Mouse (Mus musculus) kidney, adult 18-20 months (tissue): ENCODE results near the gene Erbin.

Experiments used
- DNase-seq: peaks from one replicate; pipeline ENCODE4 v3.0.0; 2021

Gene Erbin

DNA sequence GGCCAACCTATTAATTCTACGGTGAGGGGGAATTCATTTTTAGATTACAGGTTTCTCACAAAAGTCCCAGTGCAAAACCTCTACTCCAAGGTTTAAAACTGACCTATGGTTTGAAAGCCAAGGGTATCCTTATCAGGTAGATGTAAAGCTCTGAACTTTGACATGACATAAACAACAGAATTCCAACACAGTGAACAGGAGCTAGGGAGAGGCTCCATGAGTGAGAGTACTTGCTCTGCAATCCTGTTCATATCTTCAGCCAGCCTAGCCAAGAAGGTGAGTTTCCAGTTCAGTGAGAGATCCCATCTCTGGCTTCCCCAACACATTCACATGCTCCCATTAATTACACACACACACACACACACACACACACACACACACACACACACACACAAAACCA, 9.7 kb downstream of the Erbin start:
- DNase-seq, result no peak

DNA sequence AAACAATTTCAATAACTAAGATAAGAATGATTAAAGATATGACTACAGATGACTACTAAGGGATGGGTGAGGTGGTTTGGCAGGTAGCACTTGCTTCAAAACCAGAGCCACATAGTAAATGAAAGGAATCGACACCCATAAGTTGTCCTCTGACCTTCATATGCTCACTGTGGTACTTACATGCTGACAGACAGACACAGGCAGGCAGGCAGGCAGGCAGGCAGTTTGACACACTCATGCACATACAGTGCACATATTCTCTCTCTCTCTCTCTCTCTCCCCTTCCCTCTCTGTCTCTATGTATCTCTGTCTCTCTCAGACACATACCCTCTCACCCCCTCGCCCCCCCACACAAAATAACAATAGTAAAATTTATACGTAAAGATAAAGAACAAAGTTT, 10.4 kb downstream of the Erbin start:
- no peak for DNase-seq

DNA sequence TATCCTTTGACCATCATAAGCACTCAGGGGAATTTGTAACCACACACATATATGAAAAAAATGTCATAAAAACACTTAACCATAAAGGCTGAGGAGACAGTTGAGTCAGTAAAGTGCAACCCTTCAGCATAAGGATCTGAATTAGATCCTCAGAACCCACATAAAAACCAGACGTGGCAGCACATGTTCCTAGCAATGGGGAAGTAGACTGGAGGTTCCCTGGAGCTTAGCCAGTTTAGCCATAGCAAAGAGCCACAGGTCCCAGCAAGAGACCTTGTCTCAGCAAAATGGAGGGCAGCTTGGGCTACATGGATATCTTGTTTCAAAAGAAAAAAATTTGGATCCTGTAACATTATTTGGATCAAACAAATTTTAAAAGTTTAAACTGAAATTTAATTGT, 20.3 kb downstream of the Erbin start:
- no peak for DNase-seq

DNA sequence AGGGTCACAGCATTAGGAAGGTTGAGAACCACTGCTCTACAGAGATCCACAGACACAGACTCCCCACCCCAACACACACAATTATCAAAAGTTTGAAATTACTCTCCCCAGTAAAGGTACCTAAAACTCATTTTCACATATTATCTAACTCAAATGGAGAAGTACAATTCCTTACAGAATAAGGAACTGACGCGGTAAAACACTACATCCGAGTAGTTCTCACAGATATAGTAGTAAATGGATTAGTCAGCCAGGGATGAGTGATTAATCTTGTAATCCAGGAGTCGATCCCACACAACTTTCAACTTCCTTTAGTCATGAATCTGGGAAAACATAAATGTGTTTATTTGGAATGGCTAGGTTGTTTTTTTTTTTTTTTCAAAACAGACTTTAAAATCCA, 22.7 kb downstream of the Erbin start:
- DNase-seq, result no peak

DNA sequence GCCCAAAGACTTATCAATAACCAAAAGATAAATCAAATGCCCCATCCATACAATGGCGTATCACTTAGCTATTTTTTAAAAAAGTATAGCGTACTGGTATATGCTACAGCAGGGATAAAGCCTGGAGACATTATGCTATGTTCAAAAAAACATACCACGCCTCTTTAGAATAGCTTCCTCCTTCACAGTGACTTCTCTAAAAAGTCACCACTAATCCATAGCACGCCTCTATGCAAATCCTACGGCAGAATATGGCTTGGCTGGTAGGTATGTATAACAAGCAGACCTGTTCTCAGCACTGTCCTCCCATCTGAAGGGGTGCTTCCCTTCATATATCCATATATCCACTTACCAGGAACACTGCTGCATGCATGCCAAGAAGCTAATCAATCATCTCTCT, 27.2 kb downstream of the Erbin start:
- no peak for DNase-seq

DNA sequence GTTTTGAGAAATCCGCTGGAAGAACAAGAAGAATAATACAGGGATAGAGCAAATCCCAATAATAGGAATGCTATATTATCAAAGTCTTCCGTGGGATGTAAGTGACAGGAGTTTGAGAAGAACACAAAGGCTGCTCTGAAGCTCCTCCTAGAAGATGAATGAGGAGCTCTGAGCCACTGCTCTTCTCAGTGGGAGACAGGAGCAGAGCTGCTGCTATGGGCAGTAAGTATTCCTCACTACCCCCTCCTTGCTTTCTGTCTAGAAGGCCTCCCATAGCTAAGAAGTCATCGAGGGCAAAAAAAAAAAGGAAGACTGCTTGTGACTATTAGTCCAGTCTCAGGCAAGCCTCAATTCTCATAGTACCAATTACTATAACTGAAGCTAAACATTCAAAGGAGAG, 30.3 kb downstream of the Erbin start:
- DNase-seq, result no peak

DNA sequence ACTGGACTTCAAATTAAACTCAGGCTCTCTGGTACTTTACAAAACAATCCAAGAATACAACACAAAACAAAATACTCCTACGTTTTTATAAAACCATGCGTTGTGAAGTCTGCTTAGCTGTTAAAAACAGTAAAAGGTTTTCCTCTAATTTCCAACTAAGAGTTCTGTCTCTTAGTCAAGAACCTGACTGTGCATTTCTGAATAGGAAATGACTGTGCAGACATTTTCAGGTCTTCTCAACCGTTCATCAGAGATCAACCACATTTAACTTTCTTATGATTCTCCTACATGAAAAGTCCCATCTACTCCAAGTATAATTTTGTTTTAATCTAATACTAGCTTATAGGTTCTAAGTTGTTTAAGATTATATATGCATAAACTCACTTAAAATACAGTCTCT, 33.8 kb downstream of the Erbin start:
- DNase-seq, result no peak

DNA sequence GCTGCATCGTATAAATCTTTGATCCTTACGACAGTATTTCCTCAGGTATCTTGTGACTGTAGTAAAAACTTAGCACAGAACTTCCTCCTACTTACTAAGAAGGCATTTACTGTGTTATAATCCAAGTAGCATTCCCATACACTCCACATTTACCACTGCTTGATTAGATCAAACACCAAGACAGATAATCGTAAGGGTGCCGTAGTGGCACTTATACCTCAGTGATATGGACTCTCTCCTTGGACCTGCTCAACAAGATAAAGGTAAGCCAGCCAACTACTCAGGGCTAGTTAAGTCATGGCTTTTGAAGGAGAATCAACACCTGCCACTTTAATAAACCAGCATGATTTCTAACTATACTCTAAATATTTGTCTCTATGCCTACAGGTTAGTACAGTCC, 39.1 kb downstream of the Erbin start:
- no peak for DNase-seq

DNA sequence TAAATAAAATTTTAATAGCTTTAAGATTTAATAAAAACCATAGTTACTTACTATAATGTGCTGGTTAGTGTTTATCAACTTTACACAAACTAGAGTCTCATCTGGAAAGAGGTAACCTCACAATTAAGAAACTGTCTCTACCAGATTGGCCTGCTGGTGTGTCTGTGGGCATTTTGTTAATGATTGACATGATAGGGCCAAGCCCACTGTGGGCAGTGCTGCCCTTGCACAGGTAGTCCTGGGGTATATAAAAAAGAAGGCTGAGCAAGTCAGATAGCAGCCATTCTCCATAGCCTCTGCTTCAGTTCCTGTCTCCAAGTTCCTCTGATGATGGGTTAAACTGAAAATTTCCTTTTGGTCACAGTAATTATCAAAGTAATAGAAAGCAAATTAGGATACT, 43.6 kb downstream of the Erbin start:
- no peak for DNase-seq

DNA sequence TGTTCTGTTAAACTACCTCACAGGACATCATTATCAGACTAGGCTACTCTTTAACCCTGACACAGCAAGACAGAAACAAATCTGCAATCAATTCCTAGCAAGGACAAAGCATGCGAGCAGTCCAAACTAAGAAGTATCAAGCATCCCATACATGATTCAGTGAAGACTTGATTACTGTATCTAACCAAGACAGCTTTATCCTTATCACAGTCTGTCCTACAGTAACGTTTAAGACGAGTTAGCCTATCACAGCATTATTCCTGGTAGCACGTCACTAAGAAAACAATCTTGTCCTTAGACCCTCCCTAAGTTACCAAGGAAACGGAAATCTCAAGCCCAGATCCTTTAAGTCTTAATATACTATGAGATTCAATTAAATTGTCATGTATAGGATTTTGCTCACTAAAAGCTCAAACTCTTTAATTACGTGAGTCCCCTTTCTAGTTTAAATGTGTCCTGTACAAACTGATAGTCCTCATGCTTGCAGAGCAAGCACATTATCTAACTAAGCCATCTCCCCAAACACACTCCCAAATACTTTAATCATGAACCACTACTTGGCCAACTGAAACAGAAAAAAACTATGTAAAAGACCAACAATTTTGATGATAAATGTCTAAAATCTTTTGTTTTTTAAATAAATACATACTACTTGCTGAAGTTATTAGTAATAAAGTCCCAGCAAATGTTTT, 44.3 kb downstream of the Erbin start:
- no peak for DNase-seq

DNA sequence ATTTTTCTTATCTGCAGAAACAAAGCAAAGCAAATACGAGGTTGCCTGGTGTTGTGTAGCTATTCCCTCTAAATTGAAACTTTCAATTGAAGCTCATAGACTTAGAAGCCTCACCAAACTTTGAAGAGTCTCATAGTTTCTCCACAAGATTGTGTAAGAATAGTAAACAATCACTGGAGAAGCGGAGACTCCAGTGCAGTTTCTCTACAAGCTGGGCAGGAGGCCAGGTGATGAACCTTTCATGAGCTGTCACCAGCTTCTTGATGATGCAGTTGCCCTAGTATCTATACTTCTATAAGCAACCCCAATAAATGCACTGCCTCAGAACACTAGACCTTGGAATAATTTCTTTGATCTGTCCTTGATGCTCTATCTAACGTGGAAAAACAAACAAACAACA, 49.5 kb downstream of the Erbin start:
- DNase-seq, result no peak

DNA sequence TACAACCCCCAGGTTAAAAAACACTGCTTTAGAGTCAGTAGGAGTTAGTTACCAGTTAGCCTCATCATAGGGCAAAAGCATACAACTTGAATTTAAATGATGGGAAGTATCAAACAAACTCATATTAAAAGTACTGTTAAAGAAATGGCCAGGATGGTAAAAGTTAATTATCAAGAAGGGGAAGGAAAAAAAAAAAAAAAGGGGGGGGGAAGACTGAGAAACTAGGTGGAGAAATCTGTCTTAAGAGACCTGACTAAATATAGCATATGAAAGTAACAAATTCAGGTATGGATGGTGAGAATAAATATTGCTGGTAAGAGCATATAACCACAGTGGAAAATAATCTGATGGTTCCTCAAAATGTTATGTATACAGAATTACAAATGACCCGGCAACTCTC, 50.2 kb downstream of the Erbin start:
- DNase-seq, result no peak

DNA sequence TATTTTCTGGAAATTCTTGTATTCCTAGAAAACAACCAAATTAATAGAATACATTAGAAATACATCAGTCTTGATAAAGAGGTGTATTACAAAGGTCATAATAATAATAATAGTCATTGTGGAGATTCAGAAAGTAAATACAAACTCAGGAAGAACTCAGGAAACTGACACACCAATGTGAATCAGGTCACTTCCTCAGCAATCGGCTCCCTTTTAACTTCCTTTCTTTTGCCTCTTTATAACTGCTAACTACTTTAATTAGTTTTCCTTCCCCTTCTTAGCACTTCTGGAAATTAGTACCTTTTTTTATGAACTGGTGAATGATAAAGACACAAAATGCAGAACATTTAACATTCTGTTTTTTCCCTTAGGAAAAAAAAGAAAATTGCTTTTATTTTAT, 51.4 kb downstream of the Erbin start:
- no peak for DNase-seq

DNA sequence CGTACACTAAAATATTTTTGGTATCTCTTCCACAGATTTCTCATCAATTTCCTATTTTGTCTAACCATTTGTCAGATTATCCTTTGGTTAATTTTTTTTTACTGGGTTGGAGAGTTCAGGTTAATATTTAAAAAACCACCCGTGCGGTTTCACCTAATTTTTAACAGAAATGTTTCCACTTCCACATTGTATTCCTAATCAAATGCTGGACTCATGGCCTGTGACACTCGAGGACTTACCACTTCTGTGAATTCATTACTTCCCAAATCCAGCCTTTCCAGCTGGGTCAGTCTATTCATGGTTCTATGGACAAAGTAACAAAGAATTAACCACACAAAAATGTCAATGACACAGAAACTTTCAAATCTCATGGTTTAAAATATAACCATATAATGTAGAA, 58.3 kb downstream of the Erbin start:
- DNase-seq, result no peak

DNA sequence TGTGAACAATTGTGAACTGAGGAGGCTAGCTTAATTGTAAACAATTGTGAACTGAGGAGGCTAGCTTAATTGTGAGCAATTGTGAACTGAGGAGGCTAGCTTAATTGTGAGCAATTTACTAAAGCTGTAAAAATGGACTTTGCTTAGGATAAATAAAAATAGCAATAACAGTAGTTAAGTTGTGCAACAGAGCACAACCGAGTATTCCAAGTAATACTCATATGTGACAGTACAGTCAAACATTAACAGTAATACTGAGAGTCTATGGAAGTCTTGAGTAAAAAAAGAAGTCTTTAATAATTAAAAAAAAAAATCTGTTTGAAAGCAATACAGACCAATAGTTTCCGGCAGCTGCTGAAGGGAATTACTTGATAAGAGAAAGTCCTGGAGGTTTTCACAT, 61.3 kb downstream of the Erbin start:
- no peak for DNase-seq

DNA sequence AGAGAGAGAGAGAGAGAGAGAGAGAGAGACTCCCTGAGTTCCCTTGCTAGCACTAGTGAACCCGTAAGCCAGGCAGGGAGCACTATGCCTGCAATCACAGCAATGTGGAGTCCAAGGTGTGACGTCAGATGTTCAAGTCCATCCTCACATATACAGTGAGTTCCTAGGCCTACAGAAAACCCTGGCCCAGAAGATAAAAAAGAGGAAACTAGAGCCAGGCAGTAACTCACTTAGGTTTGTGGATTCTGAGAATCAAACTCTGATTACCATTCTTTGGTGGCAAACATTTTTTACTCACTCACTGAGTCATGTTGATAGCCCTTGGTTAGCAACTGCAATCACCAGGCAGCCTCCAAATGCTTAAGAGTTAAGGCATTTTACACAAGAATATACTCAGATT, 72.7 kb downstream of the Erbin start:
- DNase-seq, result no peak

DNA sequence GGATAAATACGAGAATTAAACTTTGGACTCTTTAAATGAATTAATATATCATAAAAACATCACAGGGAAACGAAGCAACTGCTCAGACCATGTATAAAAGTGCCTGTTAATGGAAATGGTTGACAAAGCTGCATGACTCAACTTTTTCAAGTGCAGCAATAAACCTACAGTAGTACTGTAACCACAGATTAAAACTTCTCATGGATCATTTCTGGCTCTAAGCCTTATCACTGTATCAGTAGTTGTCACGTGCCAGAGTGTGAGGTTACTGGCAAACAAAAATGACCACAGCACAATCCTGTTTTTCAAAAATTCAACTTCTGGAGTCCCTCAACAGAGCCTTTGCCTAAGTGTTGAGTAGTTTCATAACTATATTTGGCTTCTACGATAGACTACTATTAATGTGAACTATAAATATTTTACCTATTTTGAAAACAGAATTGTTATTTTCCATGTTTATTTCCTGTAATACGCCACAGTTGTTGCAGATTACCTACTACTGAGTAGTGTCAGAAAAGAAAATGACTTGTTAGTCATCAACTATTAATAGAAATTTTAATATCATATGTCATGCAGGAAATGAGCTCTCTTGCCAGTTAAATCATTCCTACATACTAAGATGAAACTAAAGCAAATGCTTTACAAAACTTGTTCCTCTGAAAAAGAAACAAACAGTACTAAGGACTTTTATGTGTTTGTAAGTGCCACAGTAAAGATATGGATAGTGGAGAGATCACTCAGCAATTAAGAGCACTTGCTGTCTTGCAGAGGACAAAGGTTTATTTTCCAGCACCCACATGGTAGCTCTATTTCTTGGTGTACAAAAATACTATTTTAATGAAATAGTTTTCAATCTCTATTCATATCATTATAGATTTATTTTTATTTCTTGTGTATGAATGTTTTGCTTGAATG, 78.8 kb downstream of the Erbin start:
- DNase-seq, result no peak

DNA sequence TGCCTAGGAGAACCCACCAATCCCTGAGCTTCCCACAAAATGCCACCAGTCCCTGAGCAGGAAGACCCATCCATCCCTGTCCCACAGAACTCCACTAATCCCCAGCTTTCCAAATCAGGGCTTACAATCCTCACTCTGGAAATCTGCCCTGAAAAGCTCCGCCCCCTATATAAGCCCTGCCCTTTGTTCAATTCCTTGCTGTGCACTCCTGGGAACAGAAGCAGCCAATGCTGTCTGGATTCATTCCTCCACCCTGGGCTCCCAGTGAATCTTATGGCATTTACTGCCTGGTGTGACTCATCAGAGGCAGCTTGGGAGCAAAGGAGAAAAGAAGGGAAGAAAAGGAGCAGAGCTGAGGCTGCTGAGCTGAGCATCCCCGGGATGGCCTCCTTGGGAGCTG, 81.7 kb downstream of the Erbin start:
- DNase-seq, result no peak

DNA sequence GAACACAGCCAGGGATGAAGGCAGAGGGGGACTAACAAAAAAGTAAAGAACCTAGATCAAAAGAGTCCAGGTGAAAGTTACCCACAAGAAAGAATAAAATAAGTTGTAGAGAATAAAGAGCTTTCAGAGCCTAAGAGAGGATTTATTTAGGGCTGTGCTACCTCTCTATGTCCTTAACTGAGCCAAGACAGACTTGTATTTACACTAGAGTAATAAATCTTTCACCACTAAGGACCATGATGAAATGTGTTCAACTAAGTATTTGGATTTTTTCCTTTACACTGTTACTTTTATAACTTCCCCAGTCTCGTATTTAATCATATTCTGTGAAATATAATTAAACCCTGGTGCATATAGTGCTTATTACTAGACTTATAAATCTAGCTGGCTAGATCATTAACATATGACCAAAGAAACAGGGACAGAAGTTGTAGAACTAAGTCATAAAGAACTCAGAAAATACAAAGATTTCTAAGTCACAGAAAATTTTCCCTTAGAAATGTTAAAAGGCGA, 90.6 kb downstream of the Erbin start:
- no peak for DNase-seq

DNA sequence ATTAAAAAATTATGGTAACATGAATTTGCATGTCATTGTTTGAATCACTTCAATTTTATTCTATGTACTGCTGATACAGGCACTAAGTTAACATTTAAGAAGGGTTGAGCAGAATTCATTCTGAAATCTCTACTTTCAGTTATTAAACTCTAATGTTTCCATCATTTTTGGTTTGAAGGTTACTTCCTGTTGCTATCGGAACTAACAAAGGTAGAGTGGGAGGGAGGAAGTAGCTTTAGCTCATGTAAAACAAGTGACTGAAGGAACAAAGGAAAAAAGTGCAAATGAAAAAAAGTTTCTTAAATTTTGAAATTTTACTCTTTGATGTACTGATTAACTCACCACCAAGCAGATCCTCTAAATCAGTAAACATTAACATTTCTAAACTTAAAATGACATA, 98.0 kb downstream of the Erbin start:
- DNase-seq, result no peak

DNA sequence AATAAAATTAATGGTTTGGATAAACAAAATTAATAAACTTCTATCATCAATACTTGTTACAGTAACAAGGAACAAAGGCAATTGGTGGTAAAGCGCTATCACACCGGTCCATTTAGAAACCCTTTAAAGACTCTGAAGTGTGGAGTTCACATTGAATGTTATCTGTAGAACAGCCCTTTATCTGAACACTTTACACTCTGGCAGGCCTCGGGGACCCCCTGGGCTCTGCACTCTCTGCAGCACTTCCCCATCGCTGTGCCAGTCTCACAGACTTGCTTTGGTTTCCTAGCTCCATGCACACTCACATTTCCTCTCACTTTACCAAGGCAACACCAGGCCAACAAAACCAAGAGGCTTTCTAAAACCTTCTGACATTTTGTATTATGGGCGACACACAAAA, 100.9 kb downstream of the Erbin start:
- DNase-seq, result no peak

DNA sequence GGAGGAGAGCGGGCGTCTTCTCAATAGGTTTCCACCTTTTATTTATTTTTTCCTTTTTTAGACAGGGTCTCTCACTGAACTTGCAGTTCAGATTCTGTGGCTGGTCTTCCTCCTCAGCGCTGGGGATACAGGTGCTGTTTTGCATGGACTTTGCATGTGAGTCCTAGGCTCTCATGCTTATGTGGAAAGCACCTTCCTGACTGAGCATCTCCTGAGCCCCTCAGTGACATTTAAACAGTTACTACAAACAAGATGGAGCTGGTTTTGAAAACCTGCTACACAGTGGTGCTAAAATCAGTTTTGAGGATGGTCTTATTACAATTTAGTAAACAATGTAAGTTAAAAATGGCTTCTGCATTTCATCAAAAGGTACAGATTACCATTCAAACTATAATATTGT, 102.4 kb downstream of the Erbin start:
- DNase-seq, result no peak

DNA sequence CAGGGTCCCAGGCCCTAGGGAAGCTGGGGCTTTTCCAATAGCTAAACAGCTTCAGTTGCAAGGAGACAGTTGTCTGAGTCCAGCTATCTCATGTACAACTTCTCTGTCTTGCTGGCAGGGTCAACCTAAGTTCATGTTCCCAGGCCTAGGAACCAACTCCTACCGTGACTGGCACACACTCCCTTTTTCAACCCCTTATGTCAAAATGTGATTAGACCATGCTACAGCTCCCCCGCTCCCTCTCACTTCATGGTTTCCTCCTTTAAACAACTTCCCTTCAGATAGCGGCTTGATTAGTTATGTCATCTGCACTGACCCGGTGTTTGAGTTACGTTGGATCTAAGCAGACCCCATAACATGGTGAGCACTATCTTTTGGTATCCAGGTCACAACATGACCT, 112.8 kb downstream of the Erbin start:
- DNase-seq, result no peak

DNA sequence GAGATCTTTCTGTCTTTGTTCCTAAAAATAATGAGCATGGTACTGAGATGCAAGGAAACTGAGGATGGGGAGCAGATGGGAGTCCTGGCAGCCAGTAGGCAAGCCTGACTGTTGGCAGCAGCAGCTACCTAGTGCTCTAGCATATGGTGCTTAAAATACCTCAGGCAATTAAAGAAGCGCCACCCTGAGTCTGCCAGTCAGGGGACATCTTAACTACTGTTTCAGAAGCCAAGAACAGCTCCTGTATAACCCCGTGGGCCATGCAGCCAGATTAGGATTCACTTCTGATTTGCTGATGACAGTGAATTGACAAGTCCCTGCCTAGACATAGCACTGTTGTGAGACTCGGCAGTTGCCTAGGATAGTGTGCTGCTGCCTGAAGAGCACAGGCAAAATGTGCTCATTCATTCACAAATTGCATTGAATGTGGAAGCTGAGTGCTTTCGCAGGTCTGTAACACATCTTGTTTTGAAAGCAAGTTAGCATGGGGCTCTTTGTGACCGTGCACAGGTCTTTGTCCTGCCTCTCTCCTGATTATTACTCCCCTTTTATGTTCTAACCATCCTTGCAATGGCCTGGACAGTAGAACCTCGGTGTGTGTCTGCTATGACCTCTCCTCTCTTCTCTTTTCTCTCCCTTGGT, 114.0 kb downstream of the Erbin start:
- no peak for DNase-seq
